Mouse (Mus musculus) retina, postnatal 7 days (tissue): ENCODE data around the gene Tceal1.

ENCODE experiments used
- DNase-seq: peaks from one replicate; pipeline ENCODE4 v3.0.0-alpha.2; 2012; ENCODE audit warnings: low read depth, low spot score

Gene Tceal1

GRCm38 (mm10) chrX:136749329-136749728 lies 41.5 kb downstream of the Tceal1 start:
- DNase-seq, result no peak

GRCm38 (mm10) chrX:136755464-136755863 lies 47.7 kb downstream of the Tceal1 start:
- no peak for DNase-seq
